Mouse (Mus musculus): ENCODE data around the gene Rhbdd1. TPM values are rescaled to one million over a fixed set of nuclear protein-coding genes. Genes with fewer than 3 reads are reported as not detected.

Rhbdd1 gene
- polyA plus RNA-seq (2014; fragmentation: Illumina TruSeq; extraction: RNeasy Lipid Tissue Mini Kit (QIAGEN cat#74804); ENCODE audit: insufficient read depth, low read depth, low replicate concordance): 8.7 TPM

GRCm38 (mm10) chr1:82316111-82316745, at the start of gene Rhbdd1:
Gene Rhbdd1, plus strand, starts transcription at chr1:82316452.

GRCm38 (mm10) chr1:82291151-82291797, 25.0 kb upstream of the Rhbdd1 start, which contains the start of gene Irs1:
Gene Irs1, minus strand, starts transcription at chr1:82291416.

Other genes with a start within 250 kb of the Rhbdd1 start
- gene Gm9747, start 83.3 kb upstream of the Rhbdd1 start, polyA plus RNA-seq (2014; fragmentation: Illumina TruSeq; extraction: RNeasy Lipid Tissue Mini Kit (QIAGEN cat#74804); ENCODE audit: insufficient read depth, low read depth, low replicate concordance): not detected
- 3.0 TPM for gene Irs1, start 25.0 kb upstream of the Rhbdd1 start, polyA plus RNA-seq (2014; fragmentation: Illumina TruSeq; extraction: RNeasy Lipid Tissue Mini Kit (QIAGEN cat#74804); ENCODE audit: insufficient read depth, low read depth, low replicate concordance)

Data from lung, adult 10 weeks (tissue).